Mouse (Mus musculus) c-Kit-positive CD71-negative TER-119-negative erythroid progenitor cells, embryonic 14.5 days (primary cell): ENCODE measurements around the gene Hsdl1.

Experiments
- DNase-seq: peaks from one replicate; pipeline ENCODE4 v3.0.0-alpha.2; 2013; ENCODE audit warnings: low read depth

Hsdl1 gene

DNA sequence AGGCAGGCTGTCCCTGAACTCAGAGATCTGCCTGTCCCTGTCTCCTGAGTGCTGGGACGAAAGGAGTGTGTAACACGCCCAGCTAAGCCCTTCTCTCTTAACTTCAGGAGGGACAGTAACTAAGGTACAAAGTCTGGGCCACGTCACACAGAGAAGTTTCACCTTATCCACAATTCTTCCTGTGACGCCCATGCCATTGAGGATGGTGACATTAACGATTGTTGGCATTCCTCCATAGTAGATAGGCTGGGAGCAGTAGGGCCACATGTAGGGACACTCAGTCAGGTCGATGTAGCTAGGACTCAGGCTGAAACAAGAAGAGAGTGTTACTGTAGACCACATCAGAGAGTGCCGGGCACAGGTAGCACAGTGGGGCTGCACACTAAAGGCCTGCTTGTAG, 46.2 kb downstream of the Hsdl1 start:
- no peak for DNase-seq

- DNase-seq = no peak
These were observed 54.9 kb downstream of the Hsdl1 start for GRCm38 (mm10) chr8:119520102-119520501.

- DNase-seq = no peak
These were observed 58.3 kb downstream of the Hsdl1 start for GRCm38 (mm10) chr8:119516674-119517073.

DNA sequence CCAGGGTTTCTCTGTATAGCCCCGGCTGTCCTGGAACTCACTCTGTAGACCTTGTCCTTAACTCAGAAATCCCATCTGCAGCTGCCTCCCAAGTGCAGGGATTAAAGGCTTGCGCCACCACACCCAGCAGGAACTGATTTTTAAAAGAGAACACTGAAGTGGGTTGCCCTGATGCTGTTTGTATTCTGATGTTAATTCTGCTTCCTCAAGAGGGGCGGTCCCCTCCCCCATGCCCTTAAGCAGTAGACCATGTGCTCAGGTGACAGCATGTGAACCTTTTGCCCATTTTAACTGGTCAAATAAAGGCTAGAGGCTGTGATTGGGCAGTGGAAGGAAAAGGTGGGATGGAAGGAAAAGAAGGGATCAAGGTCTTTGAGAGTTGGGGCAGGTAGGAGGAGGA, 59.2 kb downstream of the Hsdl1 start:
- no peak for DNase-seq

GRCm38 (mm10) chr8:119514940-119515339, 60.0 kb downstream of the Hsdl1 start:
- no peak for DNase-seq

DNA sequence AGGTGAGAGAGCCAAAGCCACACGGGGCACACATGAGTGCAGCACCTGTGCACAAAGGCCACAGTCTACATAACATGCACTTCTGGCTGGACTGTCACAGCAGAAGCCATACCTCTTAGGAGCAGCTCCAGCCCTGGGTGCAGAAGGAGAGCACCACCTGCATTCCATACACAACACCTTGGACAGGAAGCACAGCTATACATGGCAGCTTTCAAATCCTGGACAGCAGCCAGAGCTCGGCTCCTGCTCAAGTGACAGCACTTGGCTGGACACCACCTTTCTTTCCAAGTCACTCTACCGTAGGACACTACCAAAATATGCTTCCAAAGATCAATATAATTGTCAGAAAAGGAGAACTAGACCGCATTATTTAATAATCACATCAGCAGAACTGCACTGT, 61.6 kb downstream of the Hsdl1 start:
- no peak for DNase-seq
